Mouse (Mus musculus) limb, embryonic 12.5 days (tissue): ENCODE results near the gene Tpm1. TPM values are rescaled to one million over a fixed set of nuclear protein-coding genes. Genes with fewer than 3 reads are reported as not detected.

Experiments used
- ATAC-seq: fragments of 200-750 bp; cut with Nextera tagmentation; 2 replicates; pipeline ENCODE4 v1.8.0; 2017; ENCODE audit warnings: low read depth, moderate TSS enrichment; ENCODE audit not compliant: insufficient number of reproducible peaks, insufficient read depth, low FRiP score, low TSS enrichment
- H3K27ac ChIP-seq: fragments of 300-500 bp; sonication (generic); 2 replicates; pipeline ENCODE4 v1.5.1; 2016; ENCODE audit warnings: mild to moderate bottlenecking, moderate library complexity
- H3K27me3 ChIP-seq: fragments of 300-500 bp; sonication (generic); 2 replicates; pipeline ENCODE4 v1.6.1; 2016; ENCODE audit warnings: mild to moderate bottlenecking, moderate library complexity
- H3K36me3 ChIP-seq: fragments of 300-500 bp; sonication (generic); 2 replicates; pipeline ENCODE4 v1.6.1; 2016; ENCODE audit warnings: mild to moderate bottlenecking, moderate library complexity
- H3K4me1 ChIP-seq: fragments of 300-500 bp; sonication (generic); replicated peaks from 2 replicates; pipeline ENCODE4 v1.6.1; 2016
- H3K4me2 ChIP-seq: fragments of 300-500 bp; sonication (generic); 2 replicates; pipeline ENCODE4 v1.6.1; 2016; ENCODE audit warnings: mild to moderate bottlenecking, moderate library complexity
- H3K4me3 ChIP-seq: fragments of 300-500 bp; sonication (generic); replicated peaks from 2 replicates; pipeline ENCODE4 v1.5.1; 2016; ENCODE audit warnings: mild to moderate bottlenecking
- H3K9ac ChIP-seq: fragments of 300-500 bp; sonication (generic); replicated peaks from 2 replicates; pipeline ENCODE4 v1.6.1; 2016; ENCODE audit warnings: mild to moderate bottlenecking, moderate library complexity
- H3K9me3 ChIP-seq: fragments of 300-500 bp; sonication (generic); 2 replicates; pipeline ENCODE4 v1.6.1; 2016; ENCODE audit warnings: mild to moderate bottlenecking, moderate library complexity
- WGBS: fragments of 180-500 bp; shearing (Covaris S2); methylation state at CpG from one replicate; pipeline ENCODE4 v1.1.7; 2016; 5-methylcytosine and 5-hydroxymethylcytosine counted together
- polyA plus RNA-seq: library from polyadenylated mRNA; unstranded; fragments of >200 nt; fragmentation: Nextera tagmentation; extraction: Ambion mirVana; gene quantifications from 2 replicates; pipeline ENCODE4 v1.2.1, GENCODE M21; 2016

Gene Tpm1
- polyA plus RNA-seq, 1 experiment from 2014 or later = 555 TPM

GRCm38 (mm10) chr9:67024889-67025692 is 24.1 kb downstream of the Tpm1 start:
- ATAC-seq = no peak
- Histone ChIP-seq H3K27me3 (no peaks in the 10 kb centered on the region), H3K9me3 (no peaks in the 10 kb centered on the region), H3K4me2 (no peak overlapping the region), H3K27ac (no peak overlapping the region), H3K4me1 (no peaks in the 10 kb centered on the region), H3K36me3 (peaks cover 91% of the 10 kb centered on the region), H3K4me3 (no peak overlapping the region), H3K9ac (no peak overlapping the region)
- WGBS = 93% methylated on average over 17 of the region's 17 CpGs

- no peak overlapping the region for H3K9ac ChIP-seq
- H3K27ac ChIP-seq = no peak overlapping the region
- peaks cover 73% of the 10 kb centered on the region for H3K36me3 ChIP-seq
- H3K4me1 ChIP-seq = no peaks in the 10 kb centered on the region
- no peaks in the 10 kb centered on the region for H3K9me3 ChIP-seq
- no peaks in the 10 kb centered on the region for H3K27me3 ChIP-seq
- 96% methylated on average over 9 of the region's 9 CpGs for WGBS
- H3K4me3 ChIP-seq = no peak overlapping the region
- no peak for ATAC-seq
- no peak overlapping the region for H3K4me2 ChIP-seq
These were observed 25.8 kb downstream of the Tpm1 start for GRCm38 (mm10) chr9:67023371-67023770.

- Histone ChIP-seq H3K4me3 (no peak overlapping the region), H3K9ac (no peak overlapping the region), H3K36me3 (peaks cover 43% of the 10 kb centered on the region), H3K4me1 (no peaks in the 10 kb centered on the region), H3K9me3 (no peaks in the 10 kb centered on the region), H3K27ac (no peak overlapping the region), H3K27me3 (no peaks in the 10 kb centered on the region), H3K4me2 (no peak overlapping the region)
- 77% methylated on average over 2 of the region's 2 CpGs for WGBS
- ATAC-seq = no peak
These were observed 29.1 kb downstream of the Tpm1 start for GRCm38 (mm10) chr9:67020063-67020462.

- ATAC-seq = no peak
- Histone ChIP-seq H3K4me1 (peaks cover 21% of the 10 kb centered on the region), H3K27ac (no peak overlapping the region), H3K4me3 (no peak overlapping the region), H3K36me3 (no peaks in the 10 kb centered on the region), H3K27me3 (no peaks in the 10 kb centered on the region), H3K9me3 (no peaks in the 10 kb centered on the region), H3K9ac (no peak overlapping the region), H3K4me2 (no peak overlapping the region)
- WGBS = 56% methylated on average over 2 of the region's 2 CpGs
These were observed 35.7 kb downstream of the Tpm1 start for GRCm38 (mm10) chr9:67013501-67013900.

GRCm38 (mm10) chr9:67012470-67012869 is 36.7 kb downstream of the Tpm1 start:
- H3K36me3 ChIP-seq = no peaks in the 10 kb centered on the region
- H3K9ac ChIP-seq = no peak overlapping the region
- H3K27ac ChIP-seq = no peak overlapping the region
- H3K4me2 ChIP-seq = no peak overlapping the region
- no peaks in the 10 kb centered on the region for H3K27me3 ChIP-seq
- H3K4me3 ChIP-seq = no peak overlapping the region
- H3K4me1 ChIP-seq = peaks cover 29% of the 10 kb centered on the region
- 40% methylated on average over 3 of the region's 3 CpGs for WGBS
- no peaks in the 10 kb centered on the region for H3K9me3 ChIP-seq
- no peak for ATAC-seq

GRCm38 (mm10) chr9:67011483-67011882 is 37.7 kb downstream of the Tpm1 start:
- Histone ChIP-seq H3K36me3 (no peaks in the 10 kb centered on the region), H3K4me3 (no peak overlapping the region), H3K9me3 (no peaks in the 10 kb centered on the region), H3K27me3 (no peaks in the 10 kb centered on the region), H3K4me1 (peaks cover 29% of the 10 kb centered on the region), H3K27ac (no peak overlapping the region), H3K9ac (no peak overlapping the region), H3K4me2 (no peak overlapping the region)
- ATAC-seq = no peak
- WGBS = 81% methylated on average over 9 of the region's 9 CpGs

GRCm38 (mm10) chr9:67008781-67009180 is 40.4 kb downstream of the Tpm1 start:
- Histone ChIP-seq H3K4me1 (peaks cover 30% of the 10 kb centered on the region), H3K9me3 (no peaks in the 10 kb centered on the region), H3K27ac (peak overlapping the region; percentile 78; the same call in 1 of the 2 replicates), H3K27me3 (no peaks in the 10 kb centered on the region), H3K9ac (no peak overlapping the region), H3K36me3 (no peaks in the 10 kb centered on the region), H3K4me2 (peak overlapping the region; percentile 36), H3K4me3 (no peak overlapping the region)
- 6% methylated on average over 11 of the region's 11 CpGs for WGBS
- peak; percentile 61; the same call in 1 of the 2 replicates for ATAC-seq

GRCm38 (mm10) chr9:67006376-67006775 is 42.8 kb downstream of the Tpm1 start:
- peaks cover 18% of the 10 kb centered on the region for H3K4me1 ChIP-seq
- ATAC-seq = no peak

GRCm38 (mm10) chr9:67005161-67005742 is 44.0 kb downstream of the Tpm1 start:
- ATAC-seq = no peak
- H3K9ac ChIP-seq = no peak overlapping the region
- WGBS = 87% methylated on average over 11 of the region's 11 CpGs
- H3K27ac ChIP-seq = no peak overlapping the region
- H3K4me1 ChIP-seq = peaks cover 18% of the 10 kb centered on the region
- no peaks in the 10 kb centered on the region for H3K36me3 ChIP-seq
- H3K4me2 ChIP-seq = no peak overlapping the region
- H3K4me3 ChIP-seq = no peak overlapping the region
- H3K9me3 ChIP-seq = no peaks in the 10 kb centered on the region
- H3K27me3 ChIP-seq = no peaks in the 10 kb centered on the region

More at GRCm38 (mm10) chr9:67006376-67006775, 42.8 kb downstream of the Tpm1 start:
- H3K27ac ChIP-seq = no peak overlapping the region
- no peaks in the 10 kb centered on the region for H3K27me3 ChIP-seq
- H3K4me3 ChIP-seq = no peak overlapping the region
- H3K36me3 ChIP-seq = no peaks in the 10 kb centered on the region
- WGBS = 85% methylated on average over 4 of the region's 4 CpGs
- H3K4me2 ChIP-seq = no peak overlapping the region
- H3K9me3 ChIP-seq = no peaks in the 10 kb centered on the region
- H3K9ac ChIP-seq = no peak overlapping the region

- no peak overlapping the region for H3K4me2 ChIP-seq
- no peak overlapping the region for H3K27ac ChIP-seq
- H3K9me3 ChIP-seq = no peaks in the 10 kb centered on the region
- H3K4me1 ChIP-seq = peaks cover 12% of the 10 kb centered on the region
- no peak overlapping the region for H3K9ac ChIP-seq
- ATAC-seq = no peak
- no peak overlapping the region for H3K4me3 ChIP-seq
- 46% methylated on average over 4 of the region's 4 CpGs for WGBS
- H3K27me3 ChIP-seq = no peaks in the 10 kb centered on the region
- no peaks in the 10 kb centered on the region for H3K36me3 ChIP-seq
These were observed 45.5 kb downstream of the Tpm1 start for GRCm38 (mm10) chr9:67003656-67004055.

GRCm38 (mm10) chr9:67003156-67003555 is 46.0 kb downstream of the Tpm1 start:
- WGBS = 40% methylated on average over 4 of the region's 4 CpGs
- Histone ChIP-seq H3K27ac (no peak overlapping the region), H3K36me3 (no peaks in the 10 kb centered on the region), H3K9me3 (no peaks in the 10 kb centered on the region), H3K9ac (no peak overlapping the region), H3K4me1 (peaks cover 7% of the 10 kb centered on the region), H3K4me2 (no peak overlapping the region), H3K27me3 (no peaks in the 10 kb centered on the region), H3K4me3 (no peak overlapping the region)
- no peak for ATAC-seq
